9 mouse cellular contexts compared by ENCODE assay signal in the genomic region with DNA sequence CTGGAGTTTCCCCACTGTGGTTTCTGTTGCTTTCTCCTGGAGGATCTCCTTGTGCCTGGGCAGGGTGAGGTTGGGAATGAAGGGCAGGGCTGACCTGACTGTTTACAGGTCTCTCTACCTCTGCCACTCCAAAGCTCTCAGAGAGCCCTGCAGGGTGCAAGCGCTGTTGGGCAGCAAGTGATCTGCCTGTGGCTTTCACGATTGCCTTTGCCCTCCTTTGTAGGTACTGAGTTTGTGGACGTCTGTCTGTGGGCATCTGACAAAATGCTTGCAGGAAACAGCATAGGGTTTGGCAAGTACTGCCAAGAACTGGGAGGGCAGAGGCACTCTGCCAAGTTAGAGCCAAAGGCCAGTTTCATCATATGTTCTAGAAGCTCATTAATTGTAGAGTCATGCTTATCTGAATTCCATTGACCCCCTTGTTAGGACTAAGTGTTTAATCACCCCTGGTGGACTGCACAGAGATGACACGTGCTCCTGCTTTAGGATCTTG. TPM values are rescaled to one million over a fixed set of nuclear protein-coding genes. Genes with fewer than 3 reads are reported as not detected.
DNase-seq lines count a peak whose midpoint lies in the region; ATAC-seq and TF ChIP-seq lines count a peak whose summit lies in the region.
"Had no signal": no experiment of that assay in that cellular context is flagged by ENCODE, and none has a peak within 500 bp of the region (broad histone marks: within the 10 kb centered on the region; RNA-seq: fewer than 3 reads in every experiment).

No protein-coding gene starts in this region.

- H3K4me3 ChIP-seq in liver, adult 2 months (ENCODE audit: insufficient read depth, low read depth, low read length): no peak overlapping the region
- H3K4me3 ChIP-seq in liver, embryonic 11.5 days (ENCODE audit: low read depth, low read length): no peak overlapping the region
- H3K4me3 ChIP-seq: liver, embryonic 13.5 days had no signal

- no peaks in the 10 kb centered on the region for H3K9me3 ChIP-seq in liver, embryonic 11.5 days (ENCODE audit: control insufficient read depth, low read length)
- H3K9me3 ChIP-seq: liver, embryonic 13.5 days had no signal

- TF ChIP-seq CTCF in liver, adult 2 months (IDR thresholded peaks at IDR 0.05; ENCODE audit: low read depth, low read length): no peak

- H3K27me3 ChIP-seq in liver, adult 2 months (ENCODE audit: control insufficient read depth, insufficient read depth, low read length): no peaks in the 10 kb centered on the region
- no peaks in the 10 kb centered on the region for H3K27me3 ChIP-seq in liver, embryonic 11.5 days (replicated peaks; ENCODE audit: control insufficient read depth, insufficient read depth, low read length)
- H3K27me3 ChIP-seq: liver, embryonic 13.5 days had no signal

- WGBS in liver, adult 2 months: 7% methylated on average over 4 of the region's 4 CpGs
- 29% methylated on average over 4 of the region's 4 CpGs for WGBS in liver, embryonic 11.5 days

- no peaks in the 10 kb centered on the region; the same call in 1 of the 2 replicates for H3K4me1 ChIP-seq in liver, adult 2 months (ENCODE audit: control insufficient read depth, insufficient read depth, low read length)
- H3K4me1 ChIP-seq in liver, embryonic 11.5 days (replicated peaks; ENCODE audit: control insufficient read depth, insufficient read depth, low read length): peaks cover 2% of the 10 kb centered on the region; the same call in 1 of the 2 replicates

- no peak overlapping the region for H3K9ac ChIP-seq in liver, adult 2 months (ENCODE audit: low read depth, low read length)
- no peak overlapping the region for H3K9ac ChIP-seq in liver, embryonic 11.5 days (ENCODE audit: low read depth, low read length)
- H3K9ac ChIP-seq: liver, embryonic 13.5 days had no signal

- no peak for TF ChIP-seq POLR2A in liver, adult 2 months (IDR thresholded peaks at IDR 0.05; ENCODE audit: extremely low read depth, insufficient read depth, low read length)

- H3K4me2 ChIP-seq in liver, embryonic 11.5 days: no peak overlapping the region
- H3K4me2 ChIP-seq: liver, embryonic 13.5 days had no signal

- no peaks in the 10 kb centered on the region for H3K36me3 ChIP-seq in liver, adult 2 months (ENCODE audit: control insufficient read depth, insufficient read depth, low read length)
- no peaks in the 10 kb centered on the region for H3K36me3 ChIP-seq in liver, embryonic 11.5 days (ENCODE audit: control insufficient read depth, insufficient read depth, low read length)
- H3K36me3 ChIP-seq: liver, embryonic 13.5 days had no signal

- H3K79me2 ChIP-seq in liver, adult 2 months (ENCODE audit: control insufficient read depth, insufficient read depth, low read length): no peaks in the 10 kb centered on the region

- no peak for ATAC-seq in liver, embryonic 11.5 days (replicated peaks; ENCODE audit: low FRiP score)
- peak; percentile 31 for ATAC-seq in megakaryocyte, adult 5-6 weeks (ENCODE audit: poor library complexity, severe bottlenecking)

- DNase-seq in liver, adult 2 months (ENCODE audit: extremely low read depth, low read depth, low spot score): peak; percentile 55
- DNase-seq in liver, embryonic 11.5 days (ENCODE audit: low spot score): no peak
- peak; percentile 77 to 78 for DNase-seq in adrenal gland, postnatal 36 days
- DNase-seq in kidney, adult 18-20 months: peak; percentile 65
- no peak for DNase-seq in testis, postnatal 14 days (ENCODE audit: low spot score)
- no peak for DNase-seq in thymus, adult 18-20 months
- no peak for DNase-seq in layer of hippocampus, adult 9-11 months
- DNase-seq: liver, embryonic 13.5 days had no signal

- H3K27ac ChIP-seq in liver, adult 2 months (replicated peaks; ENCODE audit: insufficient read depth, low read depth, low read length): no peak overlapping the region
- H3K27ac ChIP-seq in liver, embryonic 11.5 days (ENCODE audit: low read depth, low read length): no peak overlapping the region
- H3K27ac ChIP-seq: liver, embryonic 13.5 days had no signal

RNA-seq across cellular contexts. Expression of a gene that starts 24.4 kb away (rescaled TPM):
- total RNA-seq in liver, adult 2 months (2014; rRNA removed): not detected in 2 replicates
- not detected in 2 replicates for polyA plus RNA-seq in liver, adult 2 months (2012; rRNA removed)
- 0.47 and 0.48 TPM in 2 replicates for polyA plus RNA-seq in liver, embryonic 11.5 days (2014; fragmentation: Nextera tagmentation; extraction: Ambion mirVana)
- under 1 TPM in 1 of 2 experiments, not detected in 1; 0.86 TPM for total RNA-seq in adrenal gland, postnatal 36 days (2021)
- 0.09 and 0.27 TPM in 2 replicates for total RNA-seq in megakaryocyte, adult 5-6 weeks (2015)
- total RNA-seq in megakaryocyte, adult 5-6 weeks (2017): 0.20 and 0.26 TPM in 2 replicates
- polyA plus RNA-seq: liver, embryonic 13.5 days had no signal

Comparison
In these comparisons a context has a peak if more than half of its experiments do, and no peak if none do; other contexts are left out.
1. DNase-seq: peak in liver, adult 2 months (single experiment), adrenal gland, postnatal 36 days (2 of 2) and kidney, adult 18-20 months (single experiment); none in liver, embryonic 11.5 days (single experiment), testis, postnatal 14 days (single experiment), thymus, adult 18-20 months (0 of 2) and layer of hippocampus, adult 9-11 months (single experiment).